Mouse (Mus musculus) embryo, embryonic 10.5 days (tissue): ENCODE data around the gene Nfkbia.

Experiments
- DNase-seq: peaks from one replicate; pipeline ENCODE4 v3.0.0-alpha.2; 2015; ENCODE audit warnings: low spot score

Gene Nfkbia

DNA sequence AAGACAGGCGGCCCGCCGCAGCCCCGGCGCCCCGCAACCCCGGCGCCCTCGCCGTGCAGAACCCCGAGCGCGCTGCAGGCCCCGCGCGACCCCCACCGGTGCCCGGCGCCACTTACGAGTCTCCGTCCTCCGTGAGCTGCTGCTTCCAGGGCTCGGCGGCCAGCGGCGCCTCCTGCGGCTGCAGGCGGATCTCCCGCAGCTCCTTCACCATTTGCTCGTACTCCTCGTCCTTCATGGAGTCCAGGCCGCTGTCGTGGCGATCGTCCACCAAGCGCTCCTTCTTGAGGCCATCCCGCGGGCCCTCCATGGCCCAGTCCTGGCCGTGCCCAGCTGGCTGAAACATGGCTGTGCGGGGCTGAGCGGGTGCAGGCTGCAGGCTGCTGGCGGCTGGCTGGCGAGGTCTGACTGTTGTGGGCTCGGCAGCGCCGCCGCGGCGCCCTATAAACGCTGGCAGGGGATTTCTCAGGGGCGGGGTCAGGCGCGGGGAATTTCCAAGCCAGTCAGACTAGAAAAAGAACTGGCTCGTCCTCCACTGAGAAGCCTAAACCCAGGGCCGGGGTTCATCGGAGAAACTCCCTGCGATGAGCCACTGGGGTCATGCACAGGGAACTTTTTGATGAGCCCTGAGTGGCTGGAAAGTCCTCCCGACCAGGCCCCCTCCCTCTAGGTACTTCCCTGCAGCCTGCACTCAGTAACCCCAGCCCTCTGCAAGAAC is at the start of gene Nfkbia:
Nfkbia (minus strand) TSS at position 464 of the 715 bp plus-strand sequence.
- peak; percentile 93 for DNase-seq

DNA sequence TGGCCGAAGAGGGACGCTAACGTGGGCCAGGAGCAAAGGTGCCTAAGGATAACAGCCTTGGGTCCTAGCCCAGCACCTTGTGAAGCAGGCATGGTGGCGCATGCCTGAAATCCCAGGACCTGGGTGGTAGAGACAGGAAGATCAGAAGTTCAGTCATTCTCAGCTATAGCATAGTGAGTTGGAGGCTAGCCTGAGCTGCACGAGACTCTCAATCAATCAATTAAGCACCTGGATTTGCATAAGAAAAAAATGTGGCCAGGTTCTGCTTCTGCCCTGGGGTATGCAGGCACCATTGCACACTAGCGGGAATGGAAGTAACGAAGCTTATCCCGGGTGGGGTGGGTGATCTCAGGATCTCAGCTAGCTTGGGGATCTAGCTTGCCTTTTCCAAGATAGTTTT is 46.7 kb upstream of the Nfkbia start:
- DNase-seq, result no peak

DNA sequence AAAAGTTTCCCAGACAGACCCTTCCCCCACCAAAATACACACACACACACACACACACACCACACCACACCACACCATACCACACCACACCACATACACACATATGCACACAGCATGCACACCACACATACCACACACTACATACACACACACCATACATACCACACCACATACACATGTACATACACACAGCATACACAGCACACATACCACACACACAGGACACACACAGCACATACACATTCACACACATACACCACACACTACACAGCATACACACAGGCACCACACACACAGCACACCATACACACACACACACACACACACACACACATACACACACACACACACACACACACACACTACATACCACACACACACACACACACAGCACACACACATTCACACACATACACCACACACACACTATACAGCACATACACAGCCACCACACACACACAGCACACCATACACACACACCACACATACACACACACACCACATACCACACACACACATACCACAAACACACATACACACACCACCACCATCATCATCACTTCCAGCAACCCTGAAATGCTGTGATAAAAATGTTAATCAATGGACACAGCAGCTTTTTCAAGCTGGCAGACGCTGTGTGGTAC is 46.0 kb upstream of the Nfkbia start:
- DNase-seq, result no peak

DNA sequence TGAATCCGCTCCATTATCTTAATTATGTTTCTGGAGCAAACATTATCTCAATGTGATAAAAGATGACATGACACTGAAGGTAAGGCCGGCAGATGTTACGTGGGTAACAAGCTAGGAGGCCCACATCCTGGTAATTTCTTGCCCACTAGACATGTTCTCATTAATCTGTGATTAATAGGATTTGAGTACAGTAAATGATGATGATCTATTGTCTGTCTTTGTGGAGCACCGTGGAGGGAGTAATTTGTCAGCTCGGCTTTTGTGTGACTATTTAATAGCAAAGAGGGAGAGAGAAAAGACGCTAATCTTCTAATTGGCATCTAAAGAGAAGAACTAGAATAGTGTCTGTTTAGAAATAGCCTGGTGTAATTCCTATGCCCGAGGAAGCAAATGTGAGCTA is 45.3 kb upstream of the Nfkbia start:
- no peak for DNase-seq

DNA sequence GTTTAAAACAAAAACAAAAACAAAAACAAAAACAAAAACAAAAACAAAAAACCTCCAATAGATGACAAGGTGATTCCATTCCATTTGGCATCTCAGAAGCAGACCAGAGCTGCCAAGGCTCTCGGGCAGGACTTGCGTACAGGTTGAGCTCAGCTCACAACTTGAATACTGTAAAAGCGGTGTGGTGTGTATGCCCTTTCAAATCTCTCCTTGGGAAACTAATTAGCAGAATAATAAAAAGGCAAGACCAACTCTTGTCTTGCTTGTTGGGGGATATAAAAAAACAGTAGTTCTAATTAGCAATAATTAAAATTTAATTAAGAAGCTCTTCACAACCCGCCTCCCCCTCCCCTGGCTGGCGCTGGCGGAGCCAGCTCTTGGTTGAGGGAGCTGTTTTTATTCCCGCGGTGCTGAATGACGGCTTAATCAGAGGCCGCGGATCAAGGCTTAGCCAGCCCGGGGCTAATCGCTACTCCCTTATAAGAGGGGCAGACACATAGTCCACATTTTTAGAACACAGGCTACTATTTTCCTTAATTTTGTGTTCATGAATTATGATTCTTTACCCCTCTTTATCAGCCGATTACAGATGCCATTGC is 44.2 kb upstream of the Nfkbia start:
- DNase-seq, result peak; percentile 72

DNA sequence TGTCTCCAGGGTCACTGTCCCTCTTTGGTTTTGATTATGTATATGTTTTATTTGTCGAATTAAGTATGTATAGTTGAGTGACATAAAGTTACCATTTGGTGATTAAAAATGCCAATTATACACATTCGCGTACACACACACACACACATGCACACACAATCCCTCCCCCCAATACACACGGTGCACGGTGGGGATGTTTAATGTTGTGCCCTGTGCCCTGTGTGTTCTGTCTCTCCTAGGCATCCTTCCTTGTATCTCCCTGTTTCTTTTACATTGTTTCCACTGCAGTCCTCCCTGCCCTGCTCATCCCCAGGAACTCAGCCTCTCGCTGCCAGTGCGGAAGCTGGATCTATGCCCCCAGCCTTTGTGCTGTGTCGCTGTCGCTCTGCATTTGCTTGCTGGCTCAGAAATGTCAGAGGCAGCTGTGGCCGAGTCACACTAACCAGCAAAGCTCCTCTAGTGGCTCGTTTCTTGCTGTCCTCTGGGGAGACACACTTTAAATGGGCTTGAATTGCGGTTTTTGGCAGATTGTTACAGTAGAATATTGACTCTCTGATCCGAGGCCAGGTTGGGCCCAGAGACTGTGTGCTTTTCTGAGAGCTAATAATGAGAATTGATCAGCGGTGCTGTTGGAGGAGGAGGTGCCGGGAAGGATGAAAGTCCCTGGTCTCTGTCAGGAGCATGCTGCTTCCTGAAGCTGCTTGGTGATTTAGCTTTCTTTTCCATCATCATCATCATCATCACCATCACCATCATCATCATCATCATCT is 34.7 kb upstream of the Nfkbia start:
- DNase-seq, result no peak

DNA sequence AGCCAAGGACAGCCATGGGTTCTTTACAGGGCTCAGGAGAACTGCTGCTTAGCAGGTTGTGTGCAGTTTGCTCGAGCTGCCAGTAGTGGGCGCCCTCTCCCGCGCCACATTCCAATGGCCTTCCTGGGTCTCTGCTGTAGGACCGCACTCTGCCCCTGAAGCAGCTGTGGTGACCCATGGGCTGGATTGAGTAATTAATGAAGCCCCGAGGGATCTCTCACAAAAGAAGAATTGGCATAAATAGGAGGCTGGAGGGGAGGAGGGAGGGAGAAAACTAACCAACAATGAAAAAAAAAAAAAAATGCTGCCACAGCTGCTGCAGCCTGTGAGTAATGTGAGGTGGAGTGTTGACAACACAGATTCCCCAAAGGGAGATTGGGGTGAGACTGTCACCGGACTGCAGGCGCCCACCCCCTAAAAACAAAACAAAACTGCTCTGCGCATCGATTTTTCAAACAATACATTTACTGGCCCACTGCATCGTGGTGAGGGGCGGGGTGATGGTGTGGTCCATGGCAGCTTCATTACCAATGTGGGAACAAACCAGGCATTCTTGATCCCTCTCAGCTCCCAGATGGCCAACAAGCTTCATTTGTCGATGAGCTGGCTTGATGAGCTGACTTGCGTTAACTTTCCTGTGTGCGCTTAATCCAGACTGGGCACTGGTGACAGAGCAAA is 25.8 kb upstream of the Nfkbia start:
- peak; percentile 75 for DNase-seq

DNA sequence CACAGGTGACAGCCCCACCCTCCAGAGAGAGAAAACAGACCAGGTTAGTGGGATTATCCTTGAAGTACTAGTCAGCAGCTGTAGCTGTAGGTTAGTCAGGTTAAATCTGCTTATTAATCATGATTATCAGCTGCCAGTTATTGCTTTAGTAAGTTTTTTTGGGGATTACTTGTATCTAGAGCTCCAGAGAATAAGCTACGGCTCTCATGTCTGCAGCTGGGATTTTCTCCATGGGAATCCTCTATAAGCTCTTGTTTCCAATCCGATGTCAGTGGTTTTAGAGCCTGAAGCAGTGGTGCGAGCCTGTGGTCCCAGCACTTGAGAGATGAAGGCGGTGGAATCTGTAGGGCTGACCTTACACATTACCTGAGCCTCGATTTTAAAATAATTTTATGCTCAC is 16.4 kb upstream of the Nfkbia start:
- no peak for DNase-seq

DNA sequence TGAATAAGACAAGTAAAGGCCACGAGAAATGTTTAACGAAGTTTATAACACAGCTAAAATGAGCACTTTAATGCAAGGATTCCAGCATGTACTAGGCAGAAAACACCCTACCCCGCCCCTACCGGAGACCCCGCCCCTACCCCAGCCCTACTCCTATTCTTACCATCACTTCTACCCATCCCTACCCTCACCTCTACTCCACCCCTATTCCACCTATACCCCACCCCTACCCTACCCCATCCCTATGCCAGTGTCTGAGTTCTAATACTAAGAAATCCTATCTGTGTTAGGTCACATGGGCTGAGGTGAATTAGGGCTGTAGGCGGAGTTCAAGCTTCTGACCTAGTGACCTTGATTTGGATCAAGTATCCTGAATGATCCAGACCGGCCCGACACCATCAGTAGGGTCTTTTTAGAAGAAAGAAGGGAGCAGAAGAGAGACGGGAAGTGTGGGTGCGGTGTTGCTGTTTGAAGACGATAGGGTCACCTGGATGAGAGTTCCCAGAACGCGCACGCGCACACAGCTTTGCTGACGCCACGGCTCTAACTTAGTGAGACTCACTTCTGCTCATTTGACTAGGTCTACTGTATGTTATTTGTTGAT is 15.0 kb upstream of the Nfkbia start:
- DNase-seq, result no peak

DNA sequence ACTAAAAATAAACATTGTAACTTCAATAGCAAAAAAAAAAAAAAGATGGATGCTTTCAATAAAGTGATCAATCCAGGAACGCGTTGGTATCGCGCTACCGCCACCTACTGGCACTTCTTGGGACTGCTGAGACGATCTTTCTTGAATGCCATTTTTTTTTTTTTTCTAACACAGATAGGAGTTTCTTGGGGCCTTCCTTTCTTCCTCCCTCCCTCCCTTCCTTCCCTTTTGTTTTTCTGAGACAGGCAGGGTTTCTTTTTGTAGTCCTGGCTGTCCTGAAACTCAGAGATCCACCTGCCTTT is 13.5 kb upstream of the Nfkbia start:
- DNase-seq, result peak; percentile 95

DNA sequence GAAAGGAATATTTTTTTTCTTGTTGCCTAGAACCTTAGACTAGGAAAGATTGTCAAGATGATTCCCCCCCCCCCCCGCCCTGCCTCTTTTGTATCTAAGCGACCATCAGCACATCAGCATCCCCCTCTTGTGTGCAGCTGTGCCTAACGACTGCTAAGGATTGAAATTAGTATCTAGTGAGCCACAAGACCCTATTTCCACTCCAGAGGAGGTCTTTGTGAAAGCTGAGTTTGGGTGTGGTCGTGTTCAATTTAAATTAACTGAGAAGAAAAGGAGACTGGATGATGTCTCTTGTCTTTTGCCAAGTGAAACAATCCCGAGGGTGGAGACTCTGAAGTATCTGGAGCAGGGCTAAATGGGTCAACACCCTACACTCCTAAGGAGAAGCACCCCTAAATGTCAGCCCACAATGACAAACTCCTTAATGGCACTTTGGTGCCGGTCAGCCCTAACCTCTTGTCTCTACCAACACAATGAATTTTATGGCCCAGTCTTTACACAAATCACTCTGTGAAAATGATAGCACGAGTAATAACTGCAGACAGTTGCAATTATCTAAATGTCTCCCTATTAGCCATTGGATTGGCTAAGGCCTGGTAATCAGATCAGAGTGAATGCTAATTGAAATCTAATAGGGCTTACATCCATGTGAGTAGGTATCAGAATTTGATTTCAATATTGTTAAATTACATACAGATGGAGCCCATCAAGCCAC is 13.0 kb upstream of the Nfkbia start:
- DNase-seq, result no peak

DNA sequence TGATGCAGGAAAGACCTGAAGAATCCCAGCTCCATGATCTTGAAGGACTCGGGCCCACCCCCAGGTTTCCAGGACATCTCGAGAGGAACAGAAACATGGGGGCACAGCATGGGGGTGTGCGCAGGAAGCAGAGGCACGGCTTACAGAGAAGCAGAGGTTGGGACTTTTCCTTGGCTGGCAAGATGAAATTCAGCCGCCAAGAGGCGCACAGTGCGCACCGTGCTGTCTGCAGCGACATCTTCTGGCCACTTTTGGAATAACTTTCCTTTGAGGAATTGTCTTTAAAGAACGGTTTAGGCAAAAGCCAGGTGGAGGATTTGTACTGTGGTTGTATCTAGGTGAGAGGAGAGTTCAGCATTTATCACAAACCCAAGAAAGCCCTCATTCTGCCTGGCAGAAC is 6.6 kb upstream of the Nfkbia start:
- peak; percentile 94 for DNase-seq

DNA sequence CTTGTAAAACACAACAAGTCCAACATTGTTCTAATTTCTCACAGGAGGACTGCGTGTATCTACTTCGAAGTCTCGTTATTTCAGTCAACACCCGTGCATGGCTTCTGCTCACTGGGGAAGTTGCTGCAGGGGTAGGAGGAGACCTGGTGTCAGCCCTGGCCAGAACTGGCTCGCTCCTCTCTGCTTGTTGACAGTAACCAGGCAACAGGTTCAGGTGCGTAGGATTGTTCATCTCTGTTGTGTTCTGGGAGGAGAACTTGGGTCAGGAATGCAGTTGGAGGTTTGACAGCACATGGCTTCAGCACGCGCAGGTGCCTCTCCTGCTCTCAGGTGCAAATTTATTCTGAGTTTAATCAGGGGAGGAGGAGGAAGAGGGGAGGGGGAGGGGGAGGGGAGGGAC is 5.3 kb upstream of the Nfkbia start:
- DNase-seq, result no peak

DNA sequence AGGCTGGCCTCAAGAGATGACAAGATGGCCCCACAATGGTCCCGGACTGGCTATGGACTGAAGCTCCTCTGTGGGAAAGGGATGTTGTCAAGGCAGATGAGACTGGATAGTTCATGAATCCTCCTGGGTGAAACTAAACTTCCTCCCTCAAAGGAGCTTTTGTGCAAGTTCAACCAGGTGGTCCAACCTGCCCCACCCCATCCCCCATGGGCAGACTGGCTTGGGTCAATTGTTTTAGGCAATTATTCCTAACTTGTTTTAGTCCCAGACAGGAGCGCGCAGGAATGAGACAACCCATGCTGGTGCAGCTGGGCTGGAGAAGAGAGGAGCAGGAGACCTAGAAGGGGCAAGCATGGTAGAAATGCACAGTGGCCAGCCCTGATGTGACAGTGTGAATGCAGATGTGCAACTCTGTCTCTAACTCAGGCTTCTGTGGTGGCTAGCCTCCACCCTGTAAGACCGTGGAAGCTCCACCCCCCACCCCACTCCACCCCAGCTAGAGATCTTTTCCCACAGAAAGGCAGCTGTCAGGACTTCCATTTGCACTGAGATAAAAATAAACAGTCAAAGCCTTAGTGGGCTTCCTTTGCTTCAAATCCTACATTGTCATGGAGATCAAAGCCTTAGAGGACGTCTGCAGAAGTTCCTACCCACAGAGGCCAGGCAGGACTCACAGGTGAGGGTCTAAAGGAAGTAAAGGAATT is 3.6 kb upstream of the Nfkbia start:
- no peak for DNase-seq

DNA sequence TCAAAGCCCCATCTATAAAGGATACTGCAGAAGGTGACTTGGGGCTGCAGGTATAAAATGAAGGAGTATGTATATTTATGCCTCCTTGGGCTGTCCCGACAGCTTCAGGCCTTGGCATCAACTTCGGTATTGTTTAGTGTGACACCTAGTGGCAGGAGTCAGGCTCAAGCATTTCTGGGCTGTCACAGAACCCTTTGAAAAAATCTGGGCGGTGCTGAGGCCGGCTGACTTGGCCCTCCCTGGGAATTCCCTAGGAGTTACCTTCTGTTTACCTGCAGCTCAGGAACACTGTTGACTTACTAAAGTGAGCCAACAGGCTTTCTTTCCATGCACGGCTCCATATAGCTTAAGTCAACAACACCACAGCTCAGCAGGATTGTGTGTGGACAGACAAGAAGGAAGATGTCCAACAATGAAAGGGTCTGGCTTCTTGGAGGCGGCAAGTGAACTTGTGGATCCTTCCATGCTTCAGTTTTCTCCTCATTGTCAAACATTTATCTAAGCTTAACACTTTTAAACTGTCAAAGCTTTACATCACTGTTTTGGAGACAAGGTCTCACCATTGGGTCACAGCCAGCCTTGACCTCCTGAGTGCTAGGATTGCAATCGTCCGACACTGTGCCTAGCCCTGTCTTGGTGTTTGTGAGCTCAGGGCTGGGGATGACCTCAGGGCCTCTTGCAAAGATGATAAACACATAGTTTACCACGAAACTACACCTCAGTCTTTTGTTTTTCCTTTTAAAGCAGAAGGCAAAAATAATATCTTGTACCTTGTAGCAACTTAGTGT is 2.9 kb upstream of the Nfkbia start:
- DNase-seq, result peak; percentile 87

DNA sequence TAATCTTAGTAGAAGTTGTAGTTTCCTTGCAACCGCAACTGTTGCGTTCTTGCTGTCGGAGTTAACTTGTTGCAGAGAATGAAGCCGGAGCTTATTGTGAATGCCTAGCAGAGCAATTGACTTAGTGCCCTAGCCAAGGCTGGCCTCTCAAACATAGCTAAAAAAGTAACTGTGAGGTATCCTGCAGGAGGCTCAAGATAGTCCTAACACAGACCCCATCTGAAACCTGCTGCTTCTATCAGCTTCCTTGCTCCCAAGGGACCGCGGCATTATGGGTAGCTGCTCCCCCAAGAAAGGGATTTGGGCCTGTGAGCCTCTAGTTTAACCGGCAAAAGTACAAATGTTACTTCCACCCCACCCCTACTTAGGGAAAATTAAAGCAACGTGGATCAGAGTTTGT is 934 bp upstream of the Nfkbia start:
- DNase-seq, result peak; percentile 23

DNA sequence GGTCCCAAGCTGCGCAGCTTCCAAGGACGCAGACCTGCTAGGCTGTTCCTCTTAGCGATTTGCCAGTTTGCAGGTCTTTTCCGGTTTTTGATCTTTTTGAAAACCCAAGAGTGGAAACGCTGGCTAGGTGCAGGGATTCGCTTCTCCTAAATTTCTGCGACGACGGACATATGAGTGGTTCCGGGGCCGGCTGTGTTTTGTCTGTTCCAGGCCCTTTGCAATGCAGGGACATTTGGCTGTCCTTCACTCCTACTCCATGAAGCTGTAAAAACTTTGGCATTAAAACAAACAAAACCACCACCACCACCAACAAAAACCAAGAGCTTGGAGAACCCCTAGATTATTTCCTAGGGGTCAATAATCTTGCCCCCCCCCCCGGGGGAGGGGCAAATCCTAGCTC is 494 bp upstream of the Nfkbia start:
- no peak for DNase-seq

DNA sequence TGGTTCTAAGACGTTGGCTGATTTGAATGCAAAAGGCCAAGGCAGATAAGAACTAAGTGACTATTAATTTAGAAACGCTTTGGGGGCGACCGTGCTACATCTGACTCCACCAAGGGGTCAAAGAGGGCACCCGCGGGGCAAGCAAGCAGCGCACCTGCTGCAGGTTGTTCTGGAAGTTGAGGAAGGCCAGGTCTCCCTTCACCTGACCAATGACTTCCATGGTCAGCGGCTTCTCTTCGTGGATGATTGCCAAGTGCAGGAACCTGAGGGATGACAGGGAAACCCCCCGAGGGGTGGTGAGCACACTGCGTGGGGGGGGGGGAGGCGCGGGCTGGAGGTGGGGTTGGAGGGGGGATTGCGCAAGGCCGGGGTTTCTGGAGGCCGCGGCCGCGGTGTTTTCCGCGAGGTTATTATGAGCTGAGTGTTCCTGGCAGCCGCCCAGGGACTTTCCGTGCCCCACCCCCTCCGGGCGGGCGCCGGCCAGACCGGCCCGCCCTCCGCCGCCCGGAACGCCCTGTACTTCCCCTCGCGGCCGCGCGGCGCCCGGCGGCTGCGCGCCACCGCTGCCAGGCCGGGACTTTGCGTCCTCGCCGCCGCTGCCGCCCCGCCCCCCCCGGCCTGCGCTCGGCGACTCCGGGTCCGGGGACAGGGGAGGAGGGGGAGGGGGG is 797 bp downstream of the Nfkbia start:
- DNase-seq, result peak; percentile 89

DNA sequence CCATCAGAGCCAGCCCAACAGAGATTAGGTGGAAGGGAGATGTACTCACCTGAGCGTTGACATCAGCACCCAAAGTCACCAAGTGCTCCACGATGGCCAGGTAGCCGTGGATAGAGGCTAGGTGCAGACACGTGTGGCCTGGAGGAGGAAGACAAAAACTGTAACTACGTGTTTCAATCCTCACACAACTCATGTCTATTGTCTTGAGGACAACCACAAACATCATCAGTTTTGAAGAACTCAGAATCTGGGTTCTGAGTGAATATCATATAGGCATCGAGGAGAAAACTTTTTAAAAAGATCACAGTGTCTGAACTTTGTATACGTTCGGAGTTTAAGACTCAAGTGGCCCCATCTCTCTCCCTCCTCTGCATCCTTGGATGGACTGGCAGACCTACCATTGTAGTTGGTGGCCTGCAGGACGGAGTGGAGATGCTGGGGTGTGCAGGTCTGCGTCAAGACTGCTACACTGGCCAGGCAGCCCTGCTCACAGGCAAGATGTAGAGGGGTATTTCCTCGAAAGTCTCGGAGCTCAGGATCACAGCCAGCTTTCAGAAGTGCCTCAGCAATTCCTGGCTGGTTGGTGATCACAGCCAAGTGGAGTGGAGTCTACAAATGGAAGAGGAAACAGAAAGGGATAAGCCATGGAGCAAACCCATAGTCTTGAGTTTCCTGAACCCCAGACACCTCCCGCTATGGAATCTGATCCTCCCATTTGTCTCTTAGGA is 1.6 kb downstream of the Nfkbia start:
- DNase-seq, result no peak
